Mouse (Mus musculus) gastrocnemius, adult 18-20 months (tissue): ENCODE measurements at regions not wholly inside any gene's neighbourhood (a gene's known extent, or its start where the extent isn't known, plus 50 kb on each side); places are given as distances from the start of the nearest gene placed in this dataset.

Experiments
- DNase-seq: peaks from one replicate; pipeline ENCODE4 v3.0.0; 2021; ENCODE audit warnings: low spot score

- DNase-seq = no peak
Observed at GRCm38 (mm10) chr5:112166410-112167175, 85.7 kb downstream of the Cryba4 start.

- no peak for DNase-seq
Observed at GRCm38 (mm10) chr5:112167790-112168189, 84.5 kb downstream of the Cryba4 start.

- DNase-seq = no peak
Observed at GRCm38 (mm10) chr5:112171325-112171724, 81.0 kb downstream of the Cryba4 start.

GRCm38 (mm10) chr5:112179213-112180057 is 72.9 kb downstream of the Cryba4 start:
- peak; percentile 14 for DNase-seq

- DNase-seq = peak; percentile 21
Observed at GRCm38 (mm10) chr5:112182775-112183174, 69.5 kb downstream of the Cryba4 start.

GRCm38 (mm10) chr5:112195667-112196066 is 56.7 kb downstream of the Cryba4 start:
- DNase-seq = no peak
